Mouse (Mus musculus) adrenal gland, adult 8-10 months (tissue): ENCODE results near the gene Nop9. TPM values are rescaled to one million over a fixed set of nuclear protein-coding genes. Genes with fewer than 3 reads are reported as not detected.

ENCODE experiments used
- DNase-seq: peaks from one replicate; pipeline ENCODE4 v3.0.0; 2022
- total RNA-seq, 4 experiments: library from RNA; stranded (reverse); gene quantifications; 2 replicates each; pipeline ENCODE4 v1.2.4; 2022

Gene Nop9
- total RNA-seq, 4 experiments from 2014 or later: 17.7 to 20.5 (median 19.1) TPM

DNA sequence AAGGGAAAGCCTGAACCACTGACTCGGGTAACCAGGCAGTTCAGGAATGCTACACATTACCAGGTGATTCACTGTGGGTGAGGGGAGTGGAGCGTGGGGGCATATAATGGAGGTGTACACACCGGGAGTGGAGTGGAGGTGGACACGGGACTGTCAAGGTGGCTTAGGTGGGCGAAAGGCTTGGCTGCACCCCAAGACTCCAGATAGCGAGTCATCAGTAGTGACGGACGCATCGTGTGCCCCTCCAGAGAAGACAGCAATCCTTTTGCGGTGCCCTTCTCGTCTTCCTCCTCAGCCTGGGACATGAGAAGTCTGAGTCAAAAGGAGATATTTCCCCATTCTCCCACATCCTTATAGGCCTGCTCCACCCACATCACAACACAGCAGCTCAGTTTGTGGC is 32.3 kb downstream of the Nop9 start:
- DNase-seq: no peak

DNA sequence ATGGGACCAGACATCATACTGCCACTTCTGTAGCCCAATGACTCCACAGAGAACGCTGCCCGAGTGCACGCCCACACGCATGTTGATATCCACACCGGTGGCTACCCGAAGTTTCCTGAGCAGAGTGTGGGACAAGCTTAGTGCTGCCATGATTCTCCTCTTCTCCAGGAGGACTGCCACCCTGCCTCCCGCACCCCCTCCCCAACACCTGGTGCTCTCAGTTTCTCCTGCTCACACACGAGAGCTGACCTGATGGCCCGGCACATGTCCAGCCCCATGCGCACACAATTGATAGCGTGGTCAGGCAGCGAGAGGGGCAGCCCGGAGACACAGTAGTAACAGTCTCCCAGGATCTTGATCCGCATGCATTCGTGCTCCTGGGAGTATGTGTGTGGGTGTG is 33.2 kb downstream of the Nop9 start:
- DNase-seq: no peak

DNA sequence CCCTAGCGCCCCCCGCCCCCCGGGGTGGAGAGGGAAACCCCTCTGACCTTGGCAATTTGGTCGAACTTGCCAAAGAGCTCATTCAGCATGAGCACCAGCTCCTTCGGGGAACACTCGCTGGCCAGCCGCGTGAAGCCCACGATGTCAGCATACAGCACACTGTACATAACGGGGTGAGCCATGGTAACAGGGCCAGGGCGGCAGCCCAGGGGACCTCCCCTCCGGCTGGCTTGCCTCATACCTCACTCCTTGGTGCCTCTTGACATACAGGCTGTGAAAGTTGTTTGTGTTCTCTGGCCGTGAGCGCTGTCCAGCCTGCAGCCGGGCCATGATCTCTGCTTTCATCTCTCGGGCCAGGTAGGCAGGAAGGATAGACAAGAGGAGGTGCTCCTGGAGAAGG is 34.2 kb downstream of the Nop9 start:
- DNase-seq: no peak

DNA sequence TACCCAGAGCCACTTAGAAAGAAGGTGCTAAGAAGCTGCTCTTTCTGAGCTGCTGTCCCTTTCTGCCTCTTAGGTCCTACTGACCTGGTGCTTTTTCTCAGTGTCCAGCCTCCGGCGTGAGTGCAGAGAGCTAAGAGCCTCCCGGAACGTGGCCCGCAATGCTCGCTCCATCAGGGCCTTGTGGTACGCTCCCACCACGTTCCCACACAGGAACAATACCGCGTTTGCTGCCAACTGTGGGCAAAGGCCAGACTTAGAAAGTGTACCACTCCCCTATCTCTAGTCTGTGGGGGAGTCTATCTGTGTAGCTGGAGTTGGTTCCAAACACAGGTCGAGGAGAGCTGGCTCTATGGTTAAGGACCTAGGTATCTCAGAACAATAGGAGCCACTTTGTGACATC is 35.2 kb downstream of the Nop9 start:
- no peak for DNase-seq

DNA sequence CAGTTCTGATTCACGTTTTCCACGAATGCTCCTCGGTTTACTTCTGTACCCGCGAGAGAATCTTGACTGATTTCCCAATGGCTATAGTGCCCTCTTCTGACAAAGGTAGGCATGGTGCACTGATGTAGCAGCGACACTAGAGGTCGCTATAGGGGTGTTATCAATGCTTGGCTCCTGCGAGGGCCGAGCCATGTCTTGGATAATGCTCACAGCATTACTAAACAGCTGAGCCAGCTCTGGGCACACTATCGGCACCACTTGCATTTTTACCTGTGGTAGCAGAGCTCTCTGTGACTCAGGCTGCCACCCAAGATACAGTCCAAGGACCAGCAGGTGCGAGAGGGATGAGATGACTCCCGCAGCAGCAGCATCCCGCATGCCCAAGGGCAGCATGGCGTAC is 35.8 kb downstream of the Nop9 start:
- DNase-seq: no peak

DNA sequence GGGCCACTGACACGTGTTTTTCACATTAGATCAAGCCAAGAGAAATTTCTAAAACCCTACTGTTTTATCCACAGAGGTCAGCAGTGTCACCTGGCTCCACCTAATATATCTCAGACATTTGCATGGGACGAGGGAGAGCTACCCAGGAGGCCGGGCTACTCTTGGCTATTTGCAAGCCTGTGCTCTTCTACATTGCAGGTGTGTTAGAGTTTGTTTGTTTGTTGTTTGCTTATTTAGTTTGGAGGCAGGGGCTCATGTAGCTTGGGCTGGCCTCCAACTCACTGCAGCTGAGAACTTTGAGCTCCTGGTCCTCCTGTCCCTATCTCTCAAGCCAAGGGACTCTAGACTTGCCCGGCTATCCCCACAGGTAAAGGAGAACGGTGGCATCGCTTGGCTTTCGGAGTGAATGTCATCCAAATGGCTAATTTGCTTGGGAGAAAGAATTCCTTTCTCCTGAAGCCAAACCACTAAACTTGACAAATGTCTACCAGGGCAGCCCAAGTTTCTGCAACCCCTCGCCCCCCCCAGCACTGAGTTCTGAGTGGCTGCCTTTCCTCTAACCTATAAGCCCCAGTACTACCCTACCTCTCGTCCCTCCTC is 37.0 kb downstream of the Nop9 start:
- no peak for DNase-seq

DNA sequence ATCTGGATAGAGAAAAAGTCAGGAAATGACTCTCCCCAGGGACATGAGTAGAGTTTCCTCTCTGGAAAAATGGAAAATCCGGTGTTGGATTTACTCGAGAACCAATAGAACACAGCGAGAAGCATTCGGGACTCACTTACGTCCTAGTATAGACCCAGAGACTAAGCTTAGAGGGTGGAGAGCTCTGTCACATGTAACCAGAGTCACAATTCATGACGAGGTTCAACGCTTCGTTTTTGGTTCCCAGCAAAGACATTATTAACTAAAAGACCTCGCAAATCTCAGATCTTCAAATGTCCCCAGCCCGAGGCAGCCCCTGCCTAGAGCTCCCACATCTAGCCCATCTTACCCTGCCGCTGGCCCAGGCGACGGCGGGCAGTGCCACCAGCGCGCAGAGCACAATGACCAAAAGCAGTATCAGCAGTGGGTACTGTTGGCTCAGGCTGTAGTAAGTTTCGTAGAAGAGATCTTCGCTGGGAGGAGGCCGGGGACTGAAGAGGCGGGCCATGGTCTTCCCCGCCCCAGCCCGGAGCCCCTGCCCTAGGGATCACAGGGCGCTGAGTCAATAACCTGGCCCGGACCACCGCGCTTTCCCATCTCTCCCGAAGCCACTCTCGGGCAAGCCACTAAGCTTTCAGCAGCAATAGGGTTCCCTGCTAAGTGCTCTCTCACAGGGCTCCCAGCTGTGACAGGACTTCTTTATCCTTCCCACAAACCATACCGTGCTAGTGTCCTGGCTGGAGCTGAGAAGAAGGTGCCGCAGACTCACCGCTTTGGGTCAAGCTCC is 37.9 kb downstream of the Nop9 start:
- DNase-seq: no peak

DNA sequence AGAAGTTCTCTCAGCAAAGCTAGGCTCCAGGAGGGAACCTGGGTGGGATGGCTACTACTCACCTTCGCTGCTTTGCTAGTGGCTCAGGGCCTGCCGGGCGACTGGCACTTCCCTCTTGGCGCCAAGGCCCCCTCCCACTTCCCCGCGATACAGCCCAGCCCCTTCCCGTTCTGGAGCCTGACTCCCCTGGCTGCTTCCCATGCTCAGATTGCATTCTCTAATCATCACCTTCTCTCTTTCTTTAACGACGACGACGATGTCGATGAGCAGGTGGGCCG is 38.4 kb downstream of the Nop9 start, which contains the start of gene Adcy4:
Gene Adcy4, minus strand, starts transcription at position 138 of the 278 bp plus-strand sequence.
- DNase-seq: no peak

DNA sequence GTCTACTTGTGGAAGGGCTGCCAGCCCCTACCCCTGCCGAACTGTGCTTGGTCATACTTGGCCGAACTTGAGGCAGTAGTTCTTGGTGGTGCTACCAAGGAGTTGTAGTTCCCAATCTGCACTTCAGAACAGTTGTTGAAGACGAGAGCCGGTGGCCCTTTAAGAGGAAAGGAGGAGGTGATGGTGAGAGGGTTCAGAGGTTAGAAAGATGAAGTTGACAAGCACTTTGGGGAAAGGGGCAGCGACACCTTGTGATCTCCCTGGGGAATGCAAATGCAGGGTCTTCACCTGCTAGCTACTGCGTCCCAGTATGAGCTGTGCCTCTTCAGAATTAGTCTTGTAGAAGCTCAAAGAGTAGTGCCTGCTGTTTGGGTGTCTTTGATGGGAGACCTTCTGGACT is 39.7 kb downstream of the Nop9 start:
- DNase-seq: no peak

DNA sequence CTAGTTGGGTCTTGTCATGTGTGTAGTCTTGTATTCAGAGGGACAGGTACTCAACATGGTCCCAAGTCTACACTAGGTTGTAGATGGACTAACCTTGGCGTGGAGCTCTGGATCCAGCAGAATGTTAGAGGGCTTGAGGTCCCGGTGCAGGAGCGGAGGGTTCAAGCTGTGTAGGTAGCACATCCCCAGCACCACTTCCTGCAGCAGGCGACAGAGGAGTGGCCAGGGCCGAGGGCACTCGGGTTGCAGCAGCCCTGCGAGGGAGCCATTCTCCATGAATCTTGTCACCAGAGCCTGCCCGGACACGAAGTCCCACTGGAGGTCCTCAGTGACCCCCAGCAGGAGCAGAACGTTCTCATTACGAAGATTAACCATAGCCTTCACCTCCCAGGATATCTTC is 42.2 kb downstream of the Nop9 start:
- no peak for DNase-seq

DNA sequence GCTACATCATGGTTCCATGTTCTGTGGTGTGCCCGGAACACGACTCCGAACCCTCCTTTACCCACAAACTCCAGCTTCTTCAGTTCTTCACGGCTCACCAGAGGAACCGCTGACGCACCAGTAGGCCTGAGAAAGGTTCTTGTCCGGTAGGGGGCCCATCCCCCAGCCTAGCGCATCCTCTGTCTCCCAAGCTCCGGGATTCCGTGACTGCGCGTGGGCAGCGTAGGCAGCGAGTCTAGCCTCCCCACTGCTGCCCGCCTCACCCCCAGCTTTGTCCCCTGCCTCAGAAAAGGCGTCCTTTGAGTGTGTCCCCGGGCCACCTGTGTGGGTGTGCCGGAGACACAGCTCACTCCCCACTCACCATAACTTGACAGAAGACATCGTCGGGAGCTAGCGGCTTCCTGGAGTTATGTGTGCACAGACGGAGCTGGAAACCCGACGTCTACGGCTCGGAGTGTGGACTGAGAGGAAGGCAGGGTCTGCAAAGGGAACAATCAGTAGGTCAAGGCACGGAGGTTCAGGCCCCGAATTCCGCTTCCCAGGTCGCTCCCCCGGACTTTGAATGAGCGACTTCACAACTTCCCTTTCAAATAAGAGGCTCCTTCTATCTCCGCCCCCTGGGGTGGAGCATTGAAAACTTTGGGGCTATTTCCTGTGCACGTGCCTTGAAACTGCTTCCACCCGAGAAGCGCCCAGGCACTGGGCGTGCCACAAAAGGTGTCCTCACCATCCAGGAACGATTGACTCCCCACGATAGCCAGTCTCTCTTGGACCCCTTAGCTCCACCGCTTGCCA is 43.0 kb downstream of the Nop9 start, which contains the start of gene Ripk3:
Gene Ripk3, minus strand, starts transcription at position 610 of the 795 bp plus-strand sequence.
- DNase-seq: no peak

DNA sequence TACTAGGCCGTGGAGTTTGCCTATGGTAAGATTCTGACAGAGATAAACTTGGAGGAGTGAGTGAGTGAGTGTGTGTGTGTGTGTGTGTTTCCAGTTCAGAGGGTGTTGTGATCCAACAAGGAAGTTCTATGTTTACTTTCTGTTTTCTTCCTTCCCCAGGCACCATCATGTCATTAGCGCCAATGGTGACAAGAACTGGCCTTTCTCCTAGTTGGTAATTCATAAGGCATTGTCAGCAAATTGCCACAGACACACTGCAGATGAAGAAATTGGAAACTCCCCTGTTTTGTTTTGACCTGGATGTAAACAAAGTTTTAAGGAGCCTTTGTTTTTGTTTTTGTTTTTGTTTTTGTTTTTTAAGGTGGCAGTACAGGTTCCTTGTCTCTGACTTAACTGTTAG is 48.0 kb downstream of the Nop9 start:
- DNase-seq: no peak

DNA sequence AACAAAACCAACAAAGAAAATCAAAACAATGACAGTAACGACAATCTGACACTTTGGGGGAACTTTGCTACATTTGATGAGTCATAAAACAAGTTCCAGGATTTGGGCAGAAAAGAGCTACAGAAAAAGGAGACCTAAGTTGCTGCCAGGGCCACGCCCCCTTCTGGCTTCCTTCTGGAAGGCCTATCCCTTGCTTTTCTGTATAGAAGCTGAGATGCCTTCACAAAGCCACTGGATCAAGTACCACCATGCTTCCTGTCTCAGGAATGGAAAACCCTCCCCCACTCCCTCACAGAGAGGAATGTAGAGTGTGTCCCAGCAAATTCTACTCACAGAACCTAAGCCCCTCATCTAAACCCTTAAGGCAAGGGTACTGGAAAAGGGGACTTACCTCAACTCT is 48.5 kb downstream of the Nop9 start:
- no peak for DNase-seq

DNA sequence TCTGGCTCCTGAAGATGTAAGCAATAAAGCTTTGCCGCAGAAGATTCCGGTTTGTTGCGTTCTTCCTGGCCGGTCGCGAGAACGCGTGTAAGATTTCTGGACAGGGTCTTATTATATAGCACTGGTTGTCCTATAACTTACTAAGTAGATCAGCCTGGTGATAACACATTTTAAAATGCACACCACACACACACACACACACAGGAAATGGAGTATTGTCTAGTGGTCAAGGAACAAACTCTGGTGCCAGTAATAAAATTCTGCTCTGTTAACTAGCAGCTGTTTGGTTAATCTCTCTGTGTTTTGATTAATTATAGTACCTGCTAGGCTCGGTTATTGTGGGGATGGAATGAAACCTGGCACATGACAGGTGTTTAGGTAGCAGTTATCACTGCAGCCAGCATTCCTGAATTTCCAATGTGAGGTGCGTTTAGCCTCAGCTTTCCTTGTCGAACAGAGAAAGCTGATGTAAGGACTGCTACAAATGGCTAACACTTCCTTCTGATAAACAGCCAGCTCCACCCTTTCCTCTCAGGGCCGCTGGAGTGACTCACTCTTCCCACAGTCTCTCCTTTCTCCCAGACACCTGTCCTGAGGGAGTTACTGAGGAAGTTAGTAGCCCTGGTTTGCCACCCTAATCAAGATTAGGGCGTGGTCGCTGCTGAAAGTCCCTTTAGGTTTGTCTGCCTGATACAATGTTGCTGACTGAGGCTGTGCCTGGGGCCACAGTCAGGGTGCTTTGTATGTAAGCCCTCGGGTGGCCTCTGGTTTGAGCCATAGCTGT is 50.1 kb downstream of the Nop9 start:
- no peak for DNase-seq

Other genes with a start within 250 kb of the Nop9 start
- gene Cpne6, start 235.2 kb upstream of the Nop9 start, total RNA-seq: under 1 TPM; 0.09 to 0.35 (median 0.27) TPM
- gene Nrl, start 220.7 kb upstream of the Nop9 start, total RNA-seq: not detected
- gene Pck2, start 205.4 kb upstream of the Nop9 start, total RNA-seq: 10 to 100 TPM; 36.5 to 44.6 (median 40.6) TPM
- gene Dcaf11, start 185.7 kb upstream of the Nop9 start, total RNA-seq: 100 to 1,000 TPM; 146 to 159 (median 158) TPM
- gene A730061H03Rik, start 185.3 kb upstream of the Nop9 start, total RNA-seq: 1 to 10 TPM in 1 of 4 experiments, under 1 TPM in 2, not detected in 1; 0.70 to 1.2 (median 0.81) TPM
- gene Fitm1, start 170.1 kb upstream of the Nop9 start, total RNA-seq: under 1 TPM; 0.74 to 0.98 (median 0.85) TPM
- 100 to 1,000 TPM; 253 to 384 (median 292) TPM for gene Psme1, start 167.6 kb upstream of the Nop9 start, total RNA-seq
- gene Emc9, start 160.4 kb upstream of the Nop9 start, total RNA-seq: 10 to 100 TPM; 47.3 to 50.6 (median 49.7) TPM
- gene Psme2, start 154.6 kb upstream of the Nop9 start, total RNA-seq: 100 to 1,000 TPM; 325 to 423 (median 363) TPM
- 10 to 100 TPM; 33.3 to 52.1 (median 39.2) TPM for gene Rnf31, start 154.0 kb upstream of the Nop9 start, total RNA-seq
- gene Irf9, start 142.1 kb upstream of the Nop9 start, total RNA-seq: 10 to 100 TPM; 20.2 to 28.5 (median 27.6) TPM
- 10 to 100 TPM; 12.0 to 18.1 (median 13.1) TPM for gene Rec8, start 127.7 kb upstream of the Nop9 start, total RNA-seq
- gene Ipo4, start 109.7 kb upstream of the Nop9 start, total RNA-seq: 100 to 1,000 TPM in 3 of 4 experiments, 10 to 100 TPM in 1; 93.7 to 140 (median 111) TPM
- 1 to 10 TPM in 2 of 4 experiments, not detected in 2; 1.5 to 1.9 TPM for gene Gm49378, start 107.8 kb upstream of the Nop9 start, total RNA-seq
- 100 to 1,000 TPM in 2 of 4 experiments, 10 to 100 TPM in 2; 95.2 to 101 (median 98.7) TPM for gene Tm9sf1, start 101.9 kb upstream of the Nop9 start, total RNA-seq
- 1 to 10 TPM in 2 of 4 experiments, under 1 TPM in 2; 0.93 to 2.0 (median 1.5) TPM for gene Tssk4, start 95.5 kb upstream of the Nop9 start, total RNA-seq
- 10 to 100 TPM; 59.0 to 65.8 (median 62.3) TPM for gene Mdp1, start 85.2 kb upstream of the Nop9 start, total RNA-seq
- 10 to 100 TPM; 26.3 to 36.5 (median 32.8) TPM for gene Gmpr2, start 73.8 kb upstream of the Nop9 start, total RNA-seq
- gene Nedd8, start 73.6 kb upstream of the Nop9 start, total RNA-seq: 100 to 1,000 TPM; 299 to 385 (median 359) TPM
- gene Tinf2, start 63.9 kb upstream of the Nop9 start, total RNA-seq: 10 to 100 TPM; 25.5 to 44.5 (median 34.2) TPM
- under 1 TPM; 0.17 to 0.46 (median 0.30) TPM for gene Tgm1, start 31.8 kb upstream of the Nop9 start, total RNA-seq
- 10 to 100 TPM; 20.2 to 31.5 (median 26.1) TPM for gene Rabggta, start 23.4 kb upstream of the Nop9 start, total RNA-seq
- 10 to 100 TPM; 67.5 to 76.9 (median 71.0) TPM for gene Dhrs1, start within 50 bp of the Nop9 start, total RNA-seq
- gene Cideb, start 12.8 kb downstream of the Nop9 start, total RNA-seq: under 1 TPM in 2 of 4 experiments, not detected in 2; 0.31 to 0.49 TPM
- gene Ltb4r2, start 15.7 kb downstream of the Nop9 start, total RNA-seq: under 1 TPM in 1 of 4 experiments, not detected in 3; 0.17 TPM
- under 1 TPM; 0.31 to 0.75 (median 0.43) TPM for gene Ltb4r1, start 20.3 kb downstream of the Nop9 start, total RNA-seq
- gene Adcy4, start 38.4 kb downstream of the Nop9 start, total RNA-seq: 1 to 10 TPM; 5.2 to 9.1 (median 7.8) TPM
- 1 to 10 TPM; 3.0 to 6.2 (median 5.8) TPM for gene Ripk3, start 43.2 kb downstream of the Nop9 start, total RNA-seq
- gene Nfatc4, start 77.5 kb downstream of the Nop9 start, total RNA-seq: 10 to 100 TPM; 23.3 to 45.1 (median 31.1) TPM
- 10 to 100 TPM; 14.3 to 23.2 (median 17.2) TPM for gene Nynrin, start 108.3 kb downstream of the Nop9 start, total RNA-seq
- gene Cbln3, start 138.7 kb downstream of the Nop9 start, total RNA-seq: under 1 TPM in 3 of 4 experiments, not detected in 1; 0.05 to 0.22 (median 0.06) TPM
- 10 to 100 TPM; 19.1 to 27.2 (median 25.1) TPM for gene Khnyn, start 139.3 kb downstream of the Nop9 start, total RNA-seq
- gene Sdr39u1, start 154.6 kb downstream of the Nop9 start, total RNA-seq: 10 to 100 TPM; 65.6 to 78.4 (median 73.2) TPM
- 1 to 10 TPM in 3 of 4 experiments, under 1 TPM in 1; 0.99 to 3.0 (median 1.8) TPM for gene Cma1, start 199.0 kb downstream of the Nop9 start, total RNA-seq
- gene Cma2, start 205.3 kb downstream of the Nop9 start, total RNA-seq: under 1 TPM in 1 of 4 experiments, not detected in 3; 0.48 TPM